Mouse (Mus musculus): ENCODE measurements around the gene Comt. TPM values are rescaled to one million over a fixed set of nuclear protein-coding genes. Genes with fewer than 3 reads are reported as not detected.

The Comt gene
- polyA plus RNA-seq, 1 experiment from 2014 or later: 110 TPM

GRCm38 (mm10) chr16:18381621-18382258 lies 44.9 kb downstream of the Comt start:
- Histone ChIP-seq H3K4me3 (ENCODE audit: low read length) (no peak overlapping the region), H3K36me3 (ENCODE audit: control insufficient read depth, insufficient read depth, low read length) (no peaks in the 10 kb centered on the region), H3K27ac (ENCODE audit: low read length) (peak overlapping the region; percentile 57), H3K9me3 (ENCODE audit: control insufficient read depth, low read length) (no peaks in the 10 kb centered on the region), H3K27me3 (replicated peaks; ENCODE audit: control insufficient read depth, insufficient read depth, low read length) (no peaks in the 10 kb centered on the region), H3K9ac (ENCODE audit: low read depth, low read length) (no peak overlapping the region), H3K4me2 (ENCODE audit: low read depth, low read length) (no peak overlapping the region), H3K4me1 (ENCODE audit: control insufficient read depth, insufficient read depth, low read length) (peaks cover 24% of the 10 kb centered on the region)
- 53% methylated on average over 6 of the region's 6 CpGs for WGBS
- peak; percentile 56; the same call in 1 of the 2 replicates for ATAC-seq

GRCm38 (mm10) chr16:18380495-18381063 lies 46.1 kb downstream of the Comt start:
- Histone ChIP-seq H3K4me1 (ENCODE audit: control insufficient read depth, insufficient read depth, low read length) (peaks cover 27% of the 10 kb centered on the region), H3K27me3 (replicated peaks; ENCODE audit: control insufficient read depth, insufficient read depth, low read length) (no peaks in the 10 kb centered on the region), H3K27ac (ENCODE audit: low read length) (no peak overlapping the region), H3K36me3 (ENCODE audit: control insufficient read depth, insufficient read depth, low read length) (no peaks in the 10 kb centered on the region), H3K4me2 (ENCODE audit: low read depth, low read length) (no peak overlapping the region), H3K9ac (ENCODE audit: low read depth, low read length) (no peak overlapping the region), H3K4me3 (ENCODE audit: low read length) (no peak overlapping the region), H3K9me3 (ENCODE audit: control insufficient read depth, low read length) (no peaks in the 10 kb centered on the region)
- ATAC-seq: no peak; the same call in 1 of the 2 replicates
- 51% methylated on average over 6 of the region's 6 CpGs for whole genome bisulfite sequencing

GRCm38 (mm10) chr16:18379338-18380001 lies 47.2 kb downstream of the Comt start:
- no peak overlapping the region for H3K4me2 ChIP-seq (ENCODE audit: low read depth, low read length)
- H3K4me3 ChIP-seq (ENCODE audit: low read length): no peak overlapping the region
- no peaks in the 10 kb centered on the region for H3K9me3 ChIP-seq (ENCODE audit: control insufficient read depth, low read length)
- no peak overlapping the region for H3K27ac ChIP-seq (ENCODE audit: low read length)
- no peaks in the 10 kb centered on the region for H3K27me3 ChIP-seq (replicated peaks; ENCODE audit: control insufficient read depth, insufficient read depth, low read length)
- H3K4me1 ChIP-seq (ENCODE audit: control insufficient read depth, insufficient read depth, low read length): peaks cover 27% of the 10 kb centered on the region
- 78% methylated on average over 8 of the region's 8 CpGs for WGBS
- H3K9ac ChIP-seq (ENCODE audit: low read depth, low read length): no peak overlapping the region
- no peak for ATAC-seq
- H3K36me3 ChIP-seq (ENCODE audit: control insufficient read depth, insufficient read depth, low read length): no peaks in the 10 kb centered on the region

- no peak overlapping the region for H3K27ac ChIP-seq (ENCODE audit: low read length)
- no peaks in the 10 kb centered on the region for H3K9me3 ChIP-seq (ENCODE audit: control insufficient read depth, low read length)
- H3K9ac ChIP-seq (ENCODE audit: low read depth, low read length): no peak overlapping the region
- 25% methylated on average over 1 of the region's 1 CpGs for WGBS
- H3K27me3 ChIP-seq (replicated peaks; ENCODE audit: control insufficient read depth, insufficient read depth, low read length): no peaks in the 10 kb centered on the region
- ATAC-seq: no peak
- H3K4me3 ChIP-seq (ENCODE audit: low read length): no peak overlapping the region
- no peaks in the 10 kb centered on the region for H3K36me3 ChIP-seq (ENCODE audit: control insufficient read depth, insufficient read depth, low read length)
- H3K4me1 ChIP-seq (ENCODE audit: control insufficient read depth, insufficient read depth, low read length): peaks cover 25% of the 10 kb centered on the region
- H3K4me2 ChIP-seq (ENCODE audit: low read depth, low read length): no peak overlapping the region
These were observed 48.2 kb downstream of the Comt start for GRCm38 (mm10) chr16:18378489-18378888.

GRCm38 (mm10) chr16:18377203-18377602 lies 49.4 kb downstream of the Comt start:
- no peaks in the 10 kb centered on the region for H3K36me3 ChIP-seq (ENCODE audit: control insufficient read depth, insufficient read depth, low read length)
- no peak overlapping the region for H3K9ac ChIP-seq (ENCODE audit: low read depth, low read length)
- no peak overlapping the region for H3K4me2 ChIP-seq (ENCODE audit: low read depth, low read length)
- H3K27ac ChIP-seq (ENCODE audit: low read length): peak overlapping the region; percentile 37; the same call in 1 of the 2 replicates
- 0 out of 2 replicates have a peak, but pooled peaks have one; percentile 49 for ATAC-seq
- H3K27me3 ChIP-seq (replicated peaks; ENCODE audit: control insufficient read depth, insufficient read depth, low read length): no peaks in the 10 kb centered on the region
- H3K4me1 ChIP-seq (ENCODE audit: control insufficient read depth, insufficient read depth, low read length): peaks cover 16% of the 10 kb centered on the region
- H3K9me3 ChIP-seq (ENCODE audit: control insufficient read depth, low read length): no peaks in the 10 kb centered on the region
- 29% methylated on average over 3 of the region's 3 CpGs for WGBS
- H3K4me3 ChIP-seq (ENCODE audit: low read length): no peak overlapping the region

GRCm38 (mm10) chr16:18376297-18376954 lies 50.2 kb downstream of the Comt start:
- Histone ChIP-seq H3K4me3 (ENCODE audit: low read length) (no peak overlapping the region), H3K27me3 (replicated peaks; ENCODE audit: control insufficient read depth, insufficient read depth, low read length) (no peaks in the 10 kb centered on the region), H3K27ac (ENCODE audit: low read length) (peak overlapping the region; percentile 37), H3K9ac (ENCODE audit: low read depth, low read length) (no peak overlapping the region), H3K4me2 (ENCODE audit: low read depth, low read length) (no peak overlapping the region), H3K4me1 (ENCODE audit: control insufficient read depth, insufficient read depth, low read length) (peaks cover 10% of the 10 kb centered on the region), H3K36me3 (ENCODE audit: control insufficient read depth, insufficient read depth, low read length) (no peaks in the 10 kb centered on the region), H3K9me3 (ENCODE audit: control insufficient read depth, low read length) (no peaks in the 10 kb centered on the region)
- WGBS: 65% methylated on average over 7 of the region's 7 CpGs
- ATAC-seq: peak; percentile 63

- no peak overlapping the region for H3K27ac ChIP-seq (ENCODE audit: low read length)
- H3K4me3 ChIP-seq (ENCODE audit: low read length): no peak overlapping the region
- H3K9me3 ChIP-seq (ENCODE audit: control insufficient read depth, low read length): no peaks in the 10 kb centered on the region
- no peaks in the 10 kb centered on the region for H3K36me3 ChIP-seq (ENCODE audit: control insufficient read depth, insufficient read depth, low read length)
- peaks cover 10% of the 10 kb centered on the region for H3K4me1 ChIP-seq (ENCODE audit: control insufficient read depth, insufficient read depth, low read length)
- no peak overlapping the region for H3K9ac ChIP-seq (ENCODE audit: low read depth, low read length)
- no peaks in the 10 kb centered on the region for H3K27me3 ChIP-seq (replicated peaks; ENCODE audit: control insufficient read depth, insufficient read depth, low read length)
- no peak for ATAC-seq
- WGBS: 85% methylated on average over 4 of the region's 4 CpGs
- H3K4me2 ChIP-seq (ENCODE audit: low read depth, low read length): no peak overlapping the region
These were observed 53.0 kb downstream of the Comt start for GRCm38 (mm10) chr16:18373632-18374031.

- Histone ChIP-seq H3K36me3 (ENCODE audit: control insufficient read depth, insufficient read depth, low read length) (no peaks in the 10 kb centered on the region), H3K9me3 (ENCODE audit: control insufficient read depth, low read length) (no peaks in the 10 kb centered on the region), H3K4me2 (ENCODE audit: low read depth, low read length) (no peak overlapping the region), H3K4me3 (ENCODE audit: low read length) (no peak overlapping the region), H3K9ac (ENCODE audit: low read depth, low read length) (no peak overlapping the region), H3K27ac (ENCODE audit: low read length) (no peak overlapping the region), H3K27me3 (replicated peaks; ENCODE audit: control insufficient read depth, insufficient read depth, low read length) (no peaks in the 10 kb centered on the region), H3K4me1 (ENCODE audit: control insufficient read depth, insufficient read depth, low read length) (no peaks in the 10 kb centered on the region)
- 88% methylated on average over 3 of the region's 3 CpGs for WGBS
- no peak for ATAC-seq
These were observed 56.5 kb downstream of the Comt start for GRCm38 (mm10) chr16:18370197-18370596.

GRCm38 (mm10) chr16:18366849-18367248 lies 59.8 kb downstream of the Comt start:
- H3K9me3 ChIP-seq (ENCODE audit: control insufficient read depth, low read length): no peaks in the 10 kb centered on the region
- 84% methylated on average over 4 of the region's 4 CpGs for whole genome bisulfite sequencing
- no peak overlapping the region for H3K4me2 ChIP-seq (ENCODE audit: low read depth, low read length)
- ATAC-seq: no peak
- no peaks in the 10 kb centered on the region for H3K4me1 ChIP-seq (ENCODE audit: control insufficient read depth, insufficient read depth, low read length)
- H3K27ac ChIP-seq (ENCODE audit: low read length): no peak overlapping the region
- H3K27me3 ChIP-seq (replicated peaks; ENCODE audit: control insufficient read depth, insufficient read depth, low read length): no peaks in the 10 kb centered on the region
- H3K9ac ChIP-seq (ENCODE audit: low read depth, low read length): no peak overlapping the region
- H3K4me3 ChIP-seq (ENCODE audit: low read length): no peak overlapping the region
- no peaks in the 10 kb centered on the region for H3K36me3 ChIP-seq (ENCODE audit: control insufficient read depth, insufficient read depth, low read length)

Measured in intestine, embryonic 16.5 days (tissue).